Mouse (Mus musculus) kidney, adult 2 months (tissue): ENCODE results near the gene Sept11.

Experiments used
- CTCF ChIP-seq: fragments of 200-500 bp; conservative IDR thresholded peaks from 2 replicates; pipeline ENCODE4 v1.5.1; 2011; ENCODE audit warnings: low read depth, mild to moderate bottlenecking, control low read depth, low read length, moderate library complexity, mixed read lengths; ENCODE audit not compliant: insufficient read depth, insufficient read length
- POLR2A ChIP-seq: fragments of 200-500 bp; IDR thresholded peaks from one replicate; pipeline ENCODE4 v1.6.1; 2011; ENCODE audit warnings: low read depth, low read length, control low read depth

DNA sequence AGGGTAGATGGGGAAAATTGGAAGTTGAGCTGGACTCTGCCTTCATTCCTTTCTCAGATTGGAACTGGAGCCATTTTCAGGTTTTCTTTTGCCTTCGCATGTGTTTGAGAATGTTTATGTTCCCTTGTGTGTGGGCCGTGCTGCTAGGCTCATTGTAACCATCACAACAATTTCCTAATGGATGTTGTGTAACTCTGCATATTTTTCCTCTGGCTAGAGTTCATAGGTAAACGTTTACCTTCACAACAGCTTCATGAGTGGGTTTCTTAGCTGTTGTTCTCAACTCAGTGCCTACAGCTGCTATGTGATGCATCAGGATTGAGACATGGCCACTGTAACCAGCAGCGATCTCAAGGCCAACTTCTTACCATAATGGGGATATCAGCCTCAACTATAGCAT lies 15.5 kb downstream of the Sept11 start:
- TF ChIP-seq CTCF (no peak), POLR2A (no peak)
